Mouse (Mus musculus): ENCODE results near the gene Ints5.
"Not testable (repeated sequence)": the region's sequence is repeated elsewhere in the genome, so short reads cannot be mapped to it uniquely, and the experiment has no call there.

The Ints5 gene

DNA sequence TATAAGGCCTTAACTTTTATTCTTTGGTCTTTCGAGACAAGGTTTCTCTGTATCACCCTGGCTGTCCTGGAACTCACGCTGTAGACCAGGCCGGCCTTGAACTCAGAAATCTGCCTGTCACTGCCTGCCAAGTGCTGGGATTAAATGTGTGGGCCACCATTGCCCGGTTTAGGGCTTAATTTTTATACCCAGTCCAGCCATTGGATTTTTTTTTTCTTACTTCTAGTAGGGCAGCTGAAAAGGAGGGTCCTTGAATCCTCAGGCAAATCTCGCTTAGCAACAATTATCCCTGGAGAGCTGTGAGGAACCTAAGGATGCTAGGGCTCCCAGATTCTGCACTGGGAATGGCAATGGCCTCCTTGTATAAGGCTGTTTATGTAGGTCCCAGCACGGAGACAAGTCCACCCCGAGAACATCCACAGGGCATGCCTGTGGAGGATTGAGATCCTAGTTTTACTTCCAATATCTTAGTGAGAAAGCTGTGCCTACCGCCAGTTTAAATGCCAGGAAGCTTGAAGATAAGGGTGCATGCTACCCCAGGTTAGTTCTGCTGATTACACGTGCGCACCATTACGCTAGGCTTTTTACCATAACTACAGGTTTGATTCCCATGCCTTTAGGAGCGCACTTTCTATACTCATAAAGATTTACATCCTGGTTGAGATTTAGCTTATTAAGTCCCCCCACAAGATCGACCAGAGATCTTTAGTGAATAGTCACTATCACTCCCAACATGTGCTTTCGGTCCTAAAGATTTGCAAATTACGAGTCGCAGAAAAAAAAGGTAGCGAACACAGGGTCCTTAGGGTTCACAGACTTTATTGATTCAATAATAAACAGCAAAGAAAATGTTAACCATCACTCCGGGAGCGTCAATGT is 5.0 kb upstream of the Ints5 start:
- no peak for DNase-seq

GRCm38 (mm10) chr19:8888511-8889385 is 4.1 kb upstream of the Ints5 start, which contains the start of the genes 1810009A15Rik and Gm49416:
Gene 1810009A15Rik, plus strand, starts transcription at chr19:8888853.
Gene Gm49416, plus strand, starts transcription at chr19:8888926.
- peak; percentile 91 for DNase-seq

GRCm38 (mm10) chr19:8895397-8895960 is 2.7 kb downstream of the Ints5 start:
- DNase-seq: no peak

DNA sequence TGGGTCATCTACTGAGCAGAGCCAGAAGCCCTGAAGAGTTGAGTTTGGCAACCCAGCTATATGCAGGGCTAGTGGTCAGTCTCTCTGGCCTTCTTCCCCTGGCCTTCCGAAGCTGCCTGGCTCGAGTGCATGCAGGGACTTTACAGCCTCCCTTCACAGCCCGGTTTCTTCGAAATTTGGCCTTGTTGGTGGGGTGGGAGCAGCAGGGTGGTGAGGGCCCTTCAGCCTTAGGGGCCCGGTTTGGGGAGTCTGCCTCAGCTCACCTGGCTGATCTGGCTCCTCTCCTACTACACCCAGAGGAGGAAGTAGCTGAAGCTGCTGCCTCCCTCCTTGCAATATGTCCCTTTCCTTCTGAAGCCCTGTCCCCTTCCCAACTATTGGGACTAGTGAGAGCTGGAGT is 3.4 kb downstream of the Ints5 start:
- DNase-seq: not testable (repeated sequence)

DNA sequence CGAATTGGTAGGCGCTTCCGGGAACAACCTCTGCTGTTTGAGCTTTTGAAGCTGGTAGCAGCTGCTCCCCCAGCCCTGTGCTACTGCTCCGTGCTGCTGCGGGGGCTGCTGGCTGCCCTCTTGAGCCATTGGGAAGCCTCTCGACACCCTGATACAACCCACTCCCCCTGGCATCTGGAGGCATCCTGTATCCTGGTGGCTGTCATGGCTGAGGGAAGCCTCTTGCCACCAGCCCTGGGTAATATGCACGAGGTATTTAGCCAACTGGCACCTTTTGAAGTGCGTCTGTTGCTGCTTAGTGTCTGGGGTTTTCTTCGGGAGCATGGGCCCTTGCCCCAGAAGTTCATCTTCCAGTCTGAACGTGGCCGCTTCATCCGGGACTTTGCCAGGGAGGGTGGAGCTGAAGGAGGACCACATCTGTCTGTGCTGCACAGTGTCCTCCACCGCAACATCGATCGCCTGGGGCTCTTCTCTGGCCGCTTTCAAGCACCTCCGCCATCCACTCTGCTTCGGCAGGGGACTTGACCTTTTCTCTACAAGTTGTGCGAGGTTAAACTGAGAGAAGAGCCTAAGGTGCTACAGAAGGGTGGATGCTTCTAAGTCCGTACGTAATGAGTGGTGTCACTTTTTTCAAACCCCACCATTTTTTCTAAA is 4.5 kb downstream of the Ints5 start:
- peak; percentile 46 for DNase-seq

DNA sequence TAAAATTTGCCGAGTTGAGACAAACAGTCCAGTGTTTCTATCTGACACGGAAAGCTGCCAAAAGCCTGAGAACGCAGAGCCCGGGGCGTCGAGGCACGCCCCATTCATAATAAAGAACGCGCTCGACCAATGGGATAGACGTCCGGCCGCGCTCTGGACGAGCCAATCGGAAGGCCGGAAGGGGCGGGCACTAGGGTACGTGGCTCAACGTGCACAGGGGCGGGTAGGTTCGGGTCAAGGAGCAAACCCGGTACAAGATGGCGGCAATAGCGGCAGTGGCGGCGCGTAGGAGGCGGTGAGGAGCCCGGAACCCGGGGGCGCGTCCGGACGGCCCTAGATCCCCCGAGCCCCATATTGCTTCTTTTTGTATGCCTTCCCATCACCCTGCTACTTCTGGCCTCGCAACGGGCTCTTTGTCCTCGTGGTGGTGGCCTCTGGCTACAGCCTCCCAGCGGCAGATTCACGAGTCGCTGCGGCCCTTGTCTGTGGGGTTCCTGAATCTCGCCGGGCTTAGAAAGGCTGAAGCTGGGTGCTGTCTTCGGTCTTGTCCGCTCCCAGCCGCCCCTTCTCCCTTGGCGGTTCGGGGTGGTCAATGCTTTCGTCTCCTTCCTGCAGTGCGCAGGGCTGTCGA is 5.2 kb downstream of the Ints5 start, which contains the start of gene Ganab:
Gene Ganab, plus strand, starts transcription at position 207 of the 631 bp plus-strand sequence.
- peak; percentile 93 for DNase-seq

DNA sequence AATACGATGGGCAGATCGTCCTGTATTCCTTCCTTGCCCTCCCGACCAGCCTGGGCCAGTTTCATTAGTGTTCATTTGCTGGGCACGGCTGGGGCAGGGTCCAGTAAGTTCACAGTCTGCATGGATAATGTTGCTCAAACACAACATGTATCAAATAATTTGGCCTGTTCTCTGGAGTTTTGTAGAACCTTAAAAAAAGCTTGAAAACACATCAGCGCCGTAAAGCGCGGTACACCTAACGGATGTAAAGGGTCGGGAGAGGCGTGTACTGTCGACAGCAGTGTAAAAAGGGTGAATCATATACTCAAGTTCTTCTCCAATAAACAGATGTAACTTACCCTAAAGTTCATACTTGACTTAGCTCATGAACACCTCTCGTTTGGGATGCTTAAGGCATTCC is 5.8 kb downstream of the Ints5 start:
- DNase-seq: no peak

- no peak for DNase-seq
These were observed 6.3 kb downstream of the Ints5 start for GRCm38 (mm10) chr19:8899079-8899478.

GRCm38 (mm10) chr19:8903412-8903811 is 10.6 kb downstream of the Ints5 start:
- DNase-seq: no peak

- DNase-seq: no peak
These were observed 15.7 kb downstream of the Ints5 start for GRCm38 (mm10) chr19:8908531-8908930.

DNA sequence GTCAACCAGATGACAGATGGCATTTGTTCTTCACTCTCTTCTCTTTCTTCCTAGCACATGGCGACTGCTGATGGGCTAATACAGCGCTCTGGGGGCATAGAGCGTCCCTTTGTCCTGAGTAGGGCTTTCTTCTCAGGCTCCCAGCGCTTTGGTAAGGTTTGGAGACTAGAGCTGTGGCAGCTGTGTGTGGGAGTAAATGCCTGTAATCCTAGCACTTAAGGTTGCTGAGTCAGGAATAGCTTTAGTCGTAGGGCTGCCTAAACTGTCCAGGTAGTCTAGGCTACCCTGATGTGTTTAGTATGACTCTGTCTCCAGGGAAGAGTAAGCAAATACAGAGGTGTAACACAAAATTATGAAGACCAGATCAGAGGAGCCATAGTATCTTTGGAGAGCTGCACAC is 19.0 kb downstream of the Ints5 start:
- no peak for DNase-seq

DNA sequence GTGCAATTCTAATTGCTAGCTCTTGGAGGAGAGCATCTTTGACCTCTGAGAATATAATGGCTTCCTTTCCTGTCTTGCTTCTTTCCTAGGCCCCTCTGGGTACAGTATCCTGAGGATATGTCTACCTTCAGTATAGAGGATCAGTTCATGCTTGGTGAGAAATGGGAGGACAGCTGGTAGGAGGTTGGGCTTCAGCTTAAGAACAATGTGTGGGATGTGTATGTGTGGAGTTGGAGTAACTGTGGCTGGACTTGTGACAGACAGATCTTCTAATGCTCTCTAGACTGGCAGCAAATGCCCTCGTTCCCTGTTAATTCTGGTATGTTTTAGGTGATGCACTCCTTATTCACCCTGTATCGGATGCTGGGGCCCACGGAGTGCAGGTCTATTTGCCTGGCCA is 21.4 kb downstream of the Ints5 start:
- no peak for DNase-seq

DNA sequence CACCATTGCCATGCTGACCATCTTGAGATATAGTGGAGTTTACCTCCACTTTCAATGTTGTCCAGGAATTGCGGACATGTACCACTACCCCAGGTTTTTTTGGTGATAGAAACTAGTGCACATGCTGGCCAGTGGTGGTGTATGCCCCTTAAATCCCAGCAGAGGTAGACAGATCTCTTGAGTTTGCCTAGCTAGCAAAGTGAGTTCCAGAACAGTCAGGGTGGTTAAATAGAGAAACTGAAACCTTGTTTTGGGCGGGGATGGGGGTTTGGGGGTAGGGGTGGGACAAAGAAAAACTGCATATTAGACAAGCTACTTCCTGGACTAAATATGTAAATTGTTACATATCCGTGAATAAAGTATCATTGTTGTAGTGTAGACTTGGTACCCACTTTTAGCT is 26.2 kb downstream of the Ints5 start:
- DNase-seq: no peak

DNA sequence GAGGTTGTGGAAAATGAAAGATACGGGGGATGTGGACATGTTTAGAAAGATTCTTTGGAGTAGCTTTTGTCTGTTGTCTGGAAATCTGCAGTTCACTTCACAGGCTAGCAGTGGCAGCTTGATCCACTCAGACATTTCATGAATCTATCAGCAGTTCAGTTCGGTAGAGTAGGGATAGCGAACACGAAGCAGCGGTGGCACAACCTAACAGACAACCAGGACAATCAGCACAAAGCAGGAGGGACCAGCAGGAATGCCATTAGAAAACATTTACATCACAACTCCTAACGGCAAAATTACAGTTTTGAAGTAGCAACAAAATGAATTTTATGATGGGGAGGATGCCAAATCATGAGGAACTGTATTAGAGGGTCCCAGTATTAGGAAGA is 26.9 kb downstream of the Ints5 start:
- no peak for DNase-seq

DNA sequence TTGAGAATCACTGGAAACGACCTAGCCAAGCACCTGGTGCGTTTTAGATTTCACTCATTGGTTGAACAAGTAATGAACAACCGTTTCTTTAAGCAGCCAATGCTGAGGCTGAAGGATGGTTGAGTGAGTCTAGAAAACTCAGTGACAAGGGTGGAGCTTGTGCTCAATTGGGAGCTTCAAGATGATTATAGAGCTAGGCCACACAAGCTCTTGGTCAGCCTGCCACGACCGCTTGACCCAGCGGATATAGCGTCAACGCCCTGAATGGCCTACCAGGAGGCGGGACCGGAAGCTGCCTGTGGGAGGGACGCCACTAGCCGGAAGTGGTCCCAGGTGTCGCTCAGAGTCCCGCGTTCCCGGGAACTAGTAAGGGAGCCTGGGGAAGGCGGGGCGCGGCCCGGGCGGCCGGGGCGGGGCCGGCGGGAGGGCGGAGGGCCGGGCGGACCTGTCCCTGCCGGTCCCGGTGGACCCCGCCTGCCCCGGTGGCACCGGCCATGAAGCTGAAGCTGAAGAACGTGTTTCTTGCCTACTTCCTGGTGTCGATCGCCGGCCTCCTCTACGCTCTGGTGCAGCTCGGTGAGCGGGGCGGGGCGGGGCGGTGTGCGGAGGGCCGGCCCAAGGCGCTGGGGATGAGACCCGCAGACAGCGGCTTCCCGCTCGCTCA is 27.4 kb downstream of the Ints5 start, which contains the start of gene B3gat3:
Gene B3gat3, plus strand, starts transcription at position 302 of the 664 bp plus-strand sequence.
- peak; percentile 94 for DNase-seq

DNA sequence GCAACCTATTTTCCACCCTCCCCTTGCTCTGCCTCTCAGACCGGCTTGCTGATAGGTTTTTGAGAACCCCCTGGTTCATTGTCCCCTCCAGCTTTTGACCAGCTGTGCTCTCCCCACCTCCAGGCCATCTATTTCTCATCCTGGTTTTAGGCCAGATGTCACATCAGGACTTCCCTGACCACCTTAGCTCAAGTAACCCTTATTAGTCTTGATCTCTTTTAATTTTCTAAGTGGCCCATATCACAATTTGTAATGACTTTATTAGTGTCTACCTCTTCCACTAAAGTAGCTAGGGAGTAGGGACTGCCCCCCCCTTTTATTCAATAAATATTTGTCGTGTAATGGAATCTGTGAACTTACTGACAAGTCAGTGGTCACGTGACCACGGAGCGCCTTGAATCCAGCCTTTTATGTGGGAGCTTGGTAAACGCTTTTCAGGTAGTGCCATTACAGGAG is 28.1 kb downstream of the Ints5 start:
- DNase-seq: no peak

DNA sequence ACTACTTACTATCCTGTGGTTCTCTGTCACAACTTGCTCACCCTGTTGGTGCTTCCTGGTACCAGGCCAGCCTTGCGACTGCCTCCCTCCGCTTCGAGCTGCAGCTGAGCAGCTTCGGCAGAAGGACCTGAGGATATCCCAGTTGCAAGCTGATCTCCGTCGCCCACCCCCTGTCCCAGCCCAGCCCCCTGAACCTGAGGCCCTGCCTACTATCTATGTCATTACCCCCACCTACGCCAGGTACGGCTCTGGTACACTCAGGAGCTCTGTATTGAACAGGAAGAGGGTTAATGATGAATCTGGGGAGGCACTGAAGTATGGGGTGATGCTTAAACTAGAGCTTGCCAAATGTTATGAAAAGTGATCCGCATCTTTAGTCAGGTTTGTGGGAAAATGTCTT is 28.9 kb downstream of the Ints5 start:
- no peak for DNase-seq

GRCm38 (mm10) chr19:8926766-8927165 is 34.0 kb downstream of the Ints5 start:
- no peak for DNase-seq

DNA sequence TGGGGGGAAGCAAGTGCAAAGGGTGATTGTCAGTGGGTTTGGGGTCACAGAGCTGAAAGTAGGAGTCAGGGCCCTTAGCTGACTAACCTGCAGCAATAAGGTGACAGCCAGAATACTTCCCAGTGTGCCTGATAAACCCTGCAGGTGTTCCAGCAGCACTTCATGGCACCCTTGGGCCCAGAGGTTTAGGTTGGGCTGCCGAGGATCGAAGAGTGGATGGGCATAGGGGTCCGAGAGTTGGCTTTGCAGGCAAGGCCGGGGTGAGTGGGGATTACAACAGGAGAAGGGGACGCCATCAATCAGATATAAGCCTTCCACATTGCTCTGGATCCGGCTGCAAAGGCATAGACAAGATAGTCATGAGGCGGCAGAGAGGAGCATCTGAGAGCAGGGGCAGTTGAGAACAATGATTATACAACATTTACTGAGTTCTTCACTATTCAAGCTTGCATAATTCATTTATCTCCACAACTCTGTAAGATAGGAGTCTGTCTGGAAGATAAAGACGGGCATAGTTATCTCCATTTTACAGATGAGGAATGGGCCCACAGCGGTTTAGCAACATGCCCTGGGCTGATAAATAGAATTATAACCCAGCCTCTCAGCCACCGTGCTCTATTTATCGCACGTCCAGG is 35.2 kb downstream of the Ints5 start:
- no peak for DNase-seq

- peak; percentile 66 for DNase-seq
These were observed 36.0 kb downstream of the Ints5 start for GRCm38 (mm10) chr19:8928689-8929223.

Data from cerebellum, adult 11 months (tissue).